Mouse (Mus musculus) embryonic stem cell, embryonic (primary cell): ENCODE results near the gene Gabpa.

Experiments
- CTCF ChIA-PET, 4 experiments: fragments of 300-600 bp in 2 of 4; fragments of 350-600 bp in 2 of 4; sonication (Branson Sonifier 250); formaldehyde crosslinking; loops; one replicate each; lab custom pipeline; 2022; ENCODE audit warnings: inconsistent platforms in 2 of 4; lab: Charles Lee
- POLR2A ChIA-PET, 4 experiments: fragments of 300-600 bp in 2 of 4; fragments of 350-600 bp in 2 of 4; sonication (Branson Sonifier 250); formaldehyde crosslinking; loops; one replicate each; lab custom pipeline; 2022; ENCODE audit warnings: antibody characterized with exemption in 4 of 4, inconsistent platforms in 1 of 4; lab: Charles Lee

Gabpa gene

DNA sequence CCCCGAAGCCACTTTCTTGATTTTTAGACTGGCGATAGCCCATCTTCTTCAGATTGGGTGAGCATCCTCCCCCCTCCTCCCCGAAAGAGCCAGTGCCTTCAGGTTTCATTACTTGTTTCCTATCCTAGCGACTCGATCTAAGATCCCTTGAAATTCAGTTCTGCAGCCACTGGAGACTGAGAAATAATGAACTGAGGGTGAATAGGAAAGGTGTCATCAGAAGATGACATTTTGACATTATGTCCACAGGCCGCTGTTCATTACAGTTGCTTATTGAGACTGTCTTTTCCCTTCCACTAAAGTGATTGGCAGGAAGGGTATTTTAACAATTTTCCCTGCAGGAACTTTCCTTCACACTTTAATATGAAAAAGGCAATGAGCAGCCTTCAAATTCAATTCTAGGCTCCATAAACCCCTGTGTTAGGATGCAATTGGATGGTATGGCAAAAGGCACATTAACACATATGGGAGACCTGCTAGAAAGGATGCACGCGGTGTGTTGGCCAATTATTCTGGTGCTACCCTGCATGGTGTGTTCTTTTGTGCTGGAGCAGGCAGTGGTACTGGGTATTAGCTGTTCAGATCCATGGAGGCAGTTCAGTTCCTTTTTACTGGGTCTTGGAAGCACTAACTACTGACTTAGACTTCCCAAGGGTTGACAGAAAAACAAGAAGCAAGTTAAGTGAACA, 76.9 kb downstream of the Gabpa start:
- ChIA-PET CTCF (no interaction called here), POLR2A (no interaction called here)
